Mouse (Mus musculus) embryonic fibroblast, embryonic 13.5 days (primary cell): ENCODE results near the gene Rinl.

Source experiments
- CTCF ChIP-seq: IDR thresholded peaks from 2 replicates; pipeline ENCODE4 v1.5.1; 2011; ENCODE audit warnings: mild to moderate bottlenecking, control low read depth, low read length, moderate library complexity, borderline replicate concordance; ENCODE audit not compliant: insufficient read depth
- POLR2A ChIP-seq: IDR thresholded peaks from 2 replicates; pipeline ENCODE4 v1.6.1; 2011; ENCODE audit warnings: low read depth, mild to moderate bottlenecking, control low read depth, low read length, moderate library complexity

- TF ChIP-seq POLR2A (no peak), CTCF (no peak)
Observed at GRCm38 (mm10) chr7:28799994-28800393, 11.2 kb downstream of the Rinl start.
